Mouse (Mus musculus): ENCODE measurements around the gene Olfr314.
A peak's percentile ranks its signal among the peaks of the same experiment; 100 is the strongest.
"Not testable (repeated sequence)": the region's sequence is repeated elsewhere in the genome, so short reads cannot be mapped to it uniquely, and the experiment has no call there.

Olfr314 gene

DNA sequence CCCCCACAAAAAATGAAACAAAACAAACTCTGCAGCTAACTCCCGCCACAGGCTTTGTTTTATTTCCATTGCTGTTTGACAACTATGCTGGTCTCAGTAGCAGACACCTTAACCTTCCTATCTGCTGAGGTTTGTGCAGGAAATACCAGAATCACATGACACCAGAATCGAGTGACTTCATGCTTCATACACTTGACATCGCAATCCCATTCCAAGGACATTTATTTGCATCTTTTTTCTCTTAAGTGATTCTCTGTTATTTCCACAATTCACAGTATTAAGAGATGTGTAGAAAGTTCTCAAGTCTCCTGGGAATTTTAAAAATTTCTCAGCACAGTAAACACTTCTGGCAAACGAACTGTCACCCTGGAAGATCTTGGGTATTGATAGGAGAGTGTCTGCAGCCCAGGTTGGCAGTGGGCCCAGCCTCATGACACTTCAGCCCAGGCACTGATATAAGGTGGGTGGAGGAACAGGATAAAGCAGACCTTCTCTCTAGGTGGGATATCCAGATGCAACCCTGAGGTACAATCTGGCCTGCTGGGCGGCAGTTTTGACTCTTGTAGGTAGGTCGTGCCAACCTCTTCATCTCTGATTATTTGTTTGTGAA, at the start of gene Olfr314:
Gene Olfr314, plus strand, starts transcription at position 473 of the 610 bp plus-strand sequence.
- DNase-seq (ENCODE audit: low spot score): no peak

DNA sequence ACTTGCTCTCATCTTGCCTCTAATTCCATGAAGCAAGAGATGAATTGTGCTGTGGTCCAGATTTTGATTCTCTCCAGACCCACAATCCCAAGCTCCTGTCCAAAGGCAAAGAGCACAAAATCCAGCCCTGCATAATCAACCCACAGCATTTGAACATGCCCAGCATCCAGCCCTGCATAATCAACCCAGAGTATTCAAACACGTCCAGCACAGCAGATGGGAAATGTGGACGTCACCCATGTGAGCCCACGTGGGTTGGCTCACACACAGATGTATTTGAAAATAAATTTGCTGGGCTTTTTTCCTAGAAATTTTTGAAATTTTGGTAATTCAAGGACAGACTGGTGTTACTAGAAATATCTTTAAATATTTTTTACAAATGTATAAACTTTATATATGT, 49.4 kb upstream of the Olfr314 start:
- DNase-seq (ENCODE audit: low spot score): no peak

DNA sequence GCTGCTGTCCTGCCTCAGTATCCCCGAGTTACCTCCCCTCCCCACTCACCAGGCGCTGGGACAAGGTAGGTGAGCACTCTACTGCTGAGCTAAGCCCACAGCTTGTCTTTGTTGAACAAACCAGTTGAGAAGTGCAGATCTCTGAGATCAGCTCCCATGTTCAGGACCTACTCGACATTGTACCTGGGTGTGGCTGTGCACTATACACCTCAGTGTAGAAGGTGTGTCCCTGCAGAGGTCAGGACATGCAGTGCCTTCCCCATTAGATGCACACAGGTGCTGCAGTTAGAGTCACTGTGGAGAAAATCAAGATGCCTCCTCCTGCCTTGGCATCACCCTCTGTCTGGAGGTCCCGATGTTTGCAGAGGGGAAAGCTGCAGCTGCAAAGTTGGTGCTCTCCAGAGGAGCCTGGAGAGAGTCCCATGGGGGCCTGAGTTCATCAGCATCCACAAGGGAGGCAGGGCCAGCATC, 43.9 kb upstream of the Olfr314 start, which contains the start of gene Olfr317:
Gene Olfr317, minus strand, starts transcription at position 421 of the 471 bp plus-strand sequence.
- DNase-seq (ENCODE audit: low spot score): no peak

DNA sequence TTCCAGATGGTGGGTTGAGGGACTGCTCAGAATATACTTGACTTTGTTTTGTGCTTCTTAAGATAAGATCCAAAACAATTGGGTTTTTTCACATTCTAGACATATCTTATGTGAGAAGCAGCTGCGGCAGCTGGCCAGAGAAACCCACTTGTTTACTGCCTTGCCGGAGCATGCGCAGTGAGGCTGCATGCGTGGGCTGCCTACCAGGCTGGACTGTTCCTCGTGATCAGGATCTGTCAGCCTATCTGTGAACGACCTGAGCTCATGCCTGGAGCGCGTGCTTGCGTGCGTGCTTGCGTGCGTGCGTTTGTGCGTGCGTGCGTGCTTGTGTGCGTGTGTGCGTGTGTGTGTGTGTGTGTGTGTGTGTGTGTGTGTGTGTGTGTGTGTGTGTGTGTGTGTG, 31.7 kb upstream of the Olfr314 start:
- not testable (repeated sequence) for DNase-seq (ENCODE audit: low spot score)

DNA sequence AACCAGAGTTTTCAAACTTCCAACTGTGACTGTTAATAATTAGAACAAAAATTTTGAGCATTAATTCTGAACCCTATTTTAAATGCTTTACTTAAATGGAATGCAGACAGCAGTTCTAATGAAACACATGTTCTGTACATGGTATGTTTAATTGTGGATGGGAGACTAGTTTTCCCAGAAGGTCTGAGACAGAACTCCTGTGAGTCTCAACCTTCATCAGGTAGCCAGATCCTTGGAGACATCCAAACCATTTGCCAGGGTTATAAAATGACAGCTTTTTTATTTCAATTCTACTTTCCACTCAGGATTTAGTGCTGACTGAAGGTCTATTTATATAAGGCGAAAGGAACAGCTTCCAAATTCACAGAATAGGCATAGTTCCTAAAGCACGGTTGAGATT, 30.3 kb upstream of the Olfr314 start, which contains the start of gene Olfr316:
Gene Olfr316, plus strand, starts transcription at position 301 of the 400 bp plus-strand sequence.
- no peak for DNase-seq (ENCODE audit: low spot score)

DNA sequence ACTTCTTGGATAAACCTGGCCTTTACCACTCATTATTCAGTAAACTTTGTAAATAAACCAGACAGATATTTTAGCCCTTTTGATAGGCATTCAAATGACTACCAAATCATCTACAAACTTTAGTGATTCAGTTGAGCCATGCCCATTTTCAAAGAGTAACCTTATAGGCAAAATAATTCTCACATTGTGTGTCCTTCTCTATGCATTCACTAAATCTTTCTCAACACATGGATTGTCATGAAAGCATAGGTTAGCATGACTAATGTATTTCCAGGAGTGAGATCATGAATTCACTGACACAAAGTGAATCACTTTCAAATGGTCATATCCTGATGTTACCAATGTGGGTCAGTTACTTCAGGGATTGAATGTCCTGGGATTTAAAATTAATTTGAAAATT, 9.9 kb upstream of the Olfr314 start, which contains the start of gene Olfr315:
Gene Olfr315, plus strand, starts transcription at position 301 of the 400 bp plus-strand sequence.
- DNase-seq (ENCODE audit: low spot score): no peak

DNA sequence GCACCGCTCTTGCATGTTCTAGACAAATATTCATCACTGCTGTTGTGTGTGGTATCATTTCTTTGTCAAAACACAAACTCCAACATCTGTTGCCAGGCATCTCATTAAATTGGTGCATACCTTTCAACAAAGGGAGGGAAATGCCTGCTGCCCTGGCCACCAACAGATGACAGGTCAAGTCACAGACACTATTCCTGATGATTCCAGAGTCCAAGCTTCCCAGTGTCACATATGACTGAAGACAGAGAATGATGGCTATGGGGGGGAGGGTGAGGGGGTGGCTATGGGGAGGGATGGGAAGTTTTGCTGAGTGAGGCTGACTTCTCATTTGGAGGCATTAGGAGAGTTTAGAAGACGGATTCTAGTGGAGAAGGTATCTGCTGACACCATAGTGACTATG, 1.4 kb downstream of the Olfr314 start:
- DNase-seq (ENCODE audit: low spot score): no peak

DNA sequence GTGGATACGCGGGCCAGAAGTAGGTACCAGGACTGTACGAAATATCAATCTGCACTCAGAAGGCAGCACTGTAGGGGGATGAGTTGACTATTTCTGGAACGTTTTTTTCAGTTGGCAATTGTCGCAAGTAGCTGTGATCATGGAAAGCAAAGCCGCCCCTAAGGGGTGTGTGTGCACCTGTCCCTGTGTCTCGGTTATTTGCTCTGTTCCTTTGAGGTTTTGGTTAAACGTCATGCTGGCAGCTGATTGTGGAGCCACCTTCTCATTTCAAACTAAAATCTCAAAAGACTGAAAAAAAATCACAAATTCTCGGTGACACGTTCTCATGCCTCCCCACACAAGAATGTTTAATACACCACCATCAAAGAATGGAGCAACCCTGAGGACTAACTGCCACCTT, 4.9 kb downstream of the Olfr314 start:
- DNase-seq (ENCODE audit: low spot score): no peak

DNA sequence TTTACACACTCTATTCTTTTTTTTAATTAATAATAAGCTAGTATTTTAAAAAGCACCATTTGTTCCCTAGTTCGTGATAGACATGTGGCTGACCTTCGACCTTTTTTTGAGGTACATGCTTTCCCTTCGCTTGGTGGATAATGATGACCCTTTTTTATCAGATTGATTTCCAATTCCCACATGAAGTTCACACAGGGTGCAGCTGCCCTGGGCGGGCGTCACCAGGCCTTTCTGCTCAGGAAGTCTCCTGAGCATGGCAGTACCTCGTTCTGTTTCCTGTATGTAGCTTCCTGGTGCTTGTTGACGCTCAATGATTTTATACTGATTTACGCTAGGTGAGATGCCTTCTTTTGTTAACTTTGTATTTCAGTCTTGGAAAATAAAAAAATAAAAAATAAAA, 5.6 kb downstream of the Olfr314 start:
- DNase-seq (ENCODE audit: low spot score): no peak

DNA sequence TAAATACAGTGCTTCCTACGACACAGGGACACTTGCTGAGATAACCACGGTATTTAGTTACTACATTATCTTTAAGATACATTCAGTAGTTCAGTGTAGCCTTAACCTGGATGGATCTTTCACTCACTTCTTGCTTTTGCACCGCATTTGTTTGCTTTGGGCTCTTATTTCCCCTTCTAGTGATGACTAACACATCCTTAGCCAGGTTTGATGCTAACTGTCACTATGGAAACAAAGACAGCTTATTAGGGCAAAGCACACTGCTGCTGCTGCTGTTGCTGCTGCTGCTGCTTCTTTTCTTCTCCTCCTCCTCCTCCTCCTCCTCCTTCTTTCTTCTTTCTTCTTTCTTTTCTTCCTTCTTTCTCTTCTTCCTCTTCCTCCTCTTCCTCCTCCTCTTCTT, 6.8 kb downstream of the Olfr314 start:
- no peak for DNase-seq (ENCODE audit: low spot score)

DNA sequence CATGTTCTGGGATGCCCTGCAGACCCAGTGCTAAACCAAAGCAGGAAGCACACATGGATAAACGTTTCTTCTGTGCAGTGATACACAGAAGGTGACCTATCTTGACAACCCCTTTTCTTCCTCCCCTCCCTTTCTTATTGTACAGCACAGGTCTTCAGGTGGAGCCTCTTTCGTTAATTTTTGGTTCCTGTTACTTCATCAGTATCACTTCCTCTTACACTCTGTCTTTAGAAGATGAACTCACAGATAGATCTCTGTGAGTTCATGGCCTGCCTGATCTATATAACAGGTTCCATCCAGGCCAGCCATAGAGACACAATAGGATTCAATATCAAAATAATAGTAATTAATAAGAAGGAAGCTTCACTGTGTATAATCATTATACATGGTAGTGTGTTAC, 7.3 kb downstream of the Olfr314 start:
- DNase-seq (ENCODE audit: low spot score): no peak

DNA sequence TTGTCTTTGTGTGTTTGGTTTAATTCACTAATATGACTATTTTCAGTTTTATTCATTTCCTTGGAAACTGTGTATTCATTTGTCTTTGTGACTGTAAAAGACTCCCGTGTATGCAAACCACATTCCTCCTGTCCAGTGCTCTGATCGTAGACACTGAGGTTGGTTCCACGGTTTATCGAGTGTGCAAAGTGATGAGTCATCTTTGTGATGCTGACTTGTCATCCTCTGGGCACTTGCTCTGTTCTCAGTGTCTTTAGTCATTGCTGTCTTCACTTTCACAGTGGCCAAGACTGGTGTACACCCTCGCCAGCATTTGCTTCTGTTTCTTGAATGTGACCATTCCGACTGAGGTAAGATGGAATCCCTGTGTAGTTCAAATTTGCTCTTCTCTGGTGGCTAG, 7.9 kb downstream of the Olfr314 start:
- no peak for DNase-seq (ENCODE audit: low spot score)

DNA sequence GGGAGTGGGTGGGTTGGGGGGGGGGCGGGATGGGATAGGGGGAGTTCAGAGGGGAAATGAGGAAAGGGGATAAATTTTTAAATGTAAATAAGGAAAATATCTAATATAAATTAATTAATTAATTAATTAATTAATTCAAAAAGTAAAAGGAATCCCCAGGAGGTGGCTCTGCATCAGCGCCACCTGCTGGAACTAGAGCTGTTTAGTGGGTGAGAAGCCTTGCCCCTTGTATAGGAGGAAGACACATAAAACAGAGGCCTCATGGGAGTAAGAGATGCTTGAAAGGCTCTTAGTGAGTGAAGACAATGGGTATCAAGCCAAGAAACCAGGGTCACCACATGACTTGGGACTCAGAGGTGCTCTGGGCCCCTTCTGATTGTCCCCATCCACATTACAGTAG, 13.1 kb downstream of the Olfr314 start:
- DNase-seq (ENCODE audit: low spot score): no peak

DNA sequence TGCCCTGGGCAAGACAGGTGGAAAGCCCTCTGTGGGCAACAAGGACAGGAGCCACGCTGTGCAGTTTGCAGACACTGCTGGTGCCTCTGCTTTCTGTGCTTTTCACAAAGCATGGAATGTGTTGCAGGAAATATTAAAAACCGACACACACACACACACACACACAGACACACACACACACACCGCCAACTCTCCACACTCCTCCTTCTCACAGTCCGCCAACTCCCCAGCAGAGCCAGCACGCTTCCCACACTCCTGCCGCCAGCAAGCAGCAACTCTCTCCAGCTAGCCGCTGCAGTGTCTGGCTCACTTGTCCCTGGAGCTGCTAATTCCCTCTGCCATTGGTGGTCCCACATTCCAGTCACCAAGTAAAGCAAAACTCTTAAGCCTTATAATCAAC, 14.1 kb downstream of the Olfr314 start:
- DNase-seq (ENCODE audit: low spot score): no peak

DNA sequence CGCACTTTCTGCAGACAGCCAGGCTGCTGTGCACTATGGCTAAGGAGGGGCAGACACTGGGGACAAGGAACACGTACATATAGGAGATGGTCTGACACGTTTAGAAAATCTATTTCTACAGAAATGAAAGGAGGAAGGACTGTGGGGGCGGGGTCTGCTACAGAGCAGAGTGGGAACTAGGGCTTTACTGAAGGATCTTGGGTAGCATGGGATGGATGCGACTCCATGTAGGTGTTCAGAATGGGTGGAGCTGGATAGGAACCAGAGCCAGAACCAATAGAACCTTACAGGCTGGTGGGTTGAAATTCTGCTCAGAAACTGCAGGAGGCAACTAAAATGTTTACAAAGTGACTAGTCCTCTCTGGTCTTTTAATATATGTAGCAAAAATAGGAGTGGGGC, 17.0 kb downstream of the Olfr314 start:
- no peak for DNase-seq (ENCODE audit: low spot score)

DNA sequence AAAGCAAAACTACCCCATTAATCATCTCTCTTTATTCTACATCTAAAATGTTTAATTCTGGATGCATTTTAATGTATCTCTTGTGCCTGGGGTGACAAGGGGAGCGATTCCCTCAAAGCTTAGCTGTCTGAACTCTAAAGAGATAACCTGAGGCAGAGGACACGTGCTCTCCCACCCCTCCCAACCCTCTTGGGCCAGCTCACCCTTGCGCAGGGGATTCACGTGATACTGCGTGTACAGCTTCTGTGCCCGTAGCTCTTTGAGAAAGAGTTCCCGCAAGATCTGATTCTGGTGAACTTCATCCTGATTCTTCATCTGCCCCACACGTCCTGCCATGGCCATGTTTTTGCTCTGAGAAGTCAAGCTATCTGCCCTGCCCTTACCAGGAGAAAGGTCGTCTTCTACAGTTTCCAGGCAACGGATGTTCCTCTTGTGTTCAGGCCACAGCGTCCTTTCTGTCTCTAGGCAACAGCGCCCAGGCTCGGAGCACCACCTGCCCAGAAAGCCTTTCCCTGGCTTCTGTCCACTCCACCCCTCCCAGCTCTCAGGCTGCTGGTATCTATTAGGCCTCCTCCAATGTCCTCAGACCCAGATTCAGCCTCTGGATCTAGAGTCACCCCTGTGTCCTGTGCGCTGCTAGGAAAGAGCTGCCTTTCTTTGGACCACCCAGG, 18.9 kb downstream of the Olfr314 start, which contains the start of gene Fam183b:
Gene Fam183b, minus strand, starts transcription at position 403 of the 671 bp plus-strand sequence.
- peak; percentile 27 for DNase-seq (ENCODE audit: low spot score)

DNA sequence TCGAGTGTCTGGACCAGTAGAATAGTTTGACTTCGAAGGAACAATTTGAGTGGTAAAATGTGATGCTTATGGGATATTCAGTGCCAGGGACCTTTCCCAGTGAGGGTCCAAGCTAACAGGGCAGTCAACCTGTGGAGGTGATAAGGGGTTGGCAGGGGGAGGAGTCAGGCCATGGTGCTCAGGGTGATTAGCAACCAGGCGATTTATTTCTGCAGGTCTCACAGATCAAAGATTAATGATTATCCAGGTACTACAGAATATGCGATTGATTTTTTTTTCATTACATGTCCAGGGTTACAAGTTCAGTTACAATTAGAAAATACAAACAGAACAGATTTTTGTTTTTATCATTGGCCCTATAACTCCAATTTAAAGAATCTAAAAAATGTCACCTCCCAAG, 21.1 kb downstream of the Olfr314 start:
- no peak for DNase-seq (ENCODE audit: low spot score)

DNA sequence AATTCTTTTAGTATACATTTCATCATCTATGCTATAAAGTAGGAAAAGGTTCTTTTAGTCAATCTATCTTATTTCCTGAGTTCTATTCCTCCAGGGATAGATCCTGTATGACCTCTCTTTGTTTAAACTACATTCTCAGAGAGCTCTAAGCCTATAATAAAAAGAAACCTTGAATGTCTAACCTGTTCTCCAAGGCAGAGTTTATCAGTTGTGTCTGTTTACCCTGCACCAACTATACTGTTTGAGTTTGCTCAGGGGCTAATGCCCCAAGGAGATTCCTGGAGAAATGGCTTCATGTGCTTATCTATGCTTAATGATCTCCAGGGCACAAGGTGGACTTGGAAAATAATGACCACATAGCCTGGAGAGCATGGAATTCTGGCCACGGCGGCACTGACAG, 21.6 kb downstream of the Olfr314 start:
- DNase-seq (ENCODE audit: low spot score): peak; percentile 45

DNA sequence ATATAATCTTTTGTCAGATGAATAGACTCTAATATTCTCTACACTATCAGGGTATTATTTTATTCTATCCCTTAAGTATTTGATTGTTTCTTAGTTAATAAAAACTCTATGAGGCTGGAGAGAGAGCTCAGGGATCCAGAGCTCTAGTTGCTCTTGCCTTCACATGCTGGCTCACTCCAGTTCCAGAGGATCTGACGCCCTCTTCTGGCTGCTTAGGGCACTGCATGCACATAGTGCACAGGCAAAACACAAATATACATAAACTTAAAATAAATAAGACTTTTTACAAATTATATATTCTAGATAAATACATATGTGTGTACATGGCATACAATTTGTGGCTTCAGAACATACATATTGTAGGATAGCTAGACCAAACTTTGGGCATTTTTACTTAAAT, 29.2 kb downstream of the Olfr314 start:
- no peak for DNase-seq (ENCODE audit: low spot score)

DNA sequence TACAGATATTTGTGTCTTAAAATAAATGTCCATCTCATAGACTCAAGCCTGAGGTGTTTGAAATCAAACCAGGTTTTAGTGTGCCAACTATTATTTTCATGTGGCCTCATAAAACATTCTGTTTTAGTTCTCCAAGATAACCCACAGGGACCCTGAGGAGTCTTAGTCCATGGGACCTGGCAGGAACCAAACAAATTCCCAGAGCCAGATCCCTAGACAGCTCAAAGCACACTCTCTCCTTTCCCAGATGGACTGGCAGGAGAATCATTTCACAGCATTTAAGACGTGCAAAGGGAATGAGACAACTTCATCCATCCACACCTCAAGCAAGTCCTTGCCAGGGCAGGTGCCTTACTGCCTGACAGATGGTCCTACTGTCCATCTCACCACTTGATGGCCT, 31.9 kb downstream of the Olfr314 start, which contains the start of gene Olfr313:
Gene Olfr313, plus strand, starts transcription at position 301 of the 400 bp plus-strand sequence.
- not testable (repeated sequence) for DNase-seq (ENCODE audit: low spot score)

DNA sequence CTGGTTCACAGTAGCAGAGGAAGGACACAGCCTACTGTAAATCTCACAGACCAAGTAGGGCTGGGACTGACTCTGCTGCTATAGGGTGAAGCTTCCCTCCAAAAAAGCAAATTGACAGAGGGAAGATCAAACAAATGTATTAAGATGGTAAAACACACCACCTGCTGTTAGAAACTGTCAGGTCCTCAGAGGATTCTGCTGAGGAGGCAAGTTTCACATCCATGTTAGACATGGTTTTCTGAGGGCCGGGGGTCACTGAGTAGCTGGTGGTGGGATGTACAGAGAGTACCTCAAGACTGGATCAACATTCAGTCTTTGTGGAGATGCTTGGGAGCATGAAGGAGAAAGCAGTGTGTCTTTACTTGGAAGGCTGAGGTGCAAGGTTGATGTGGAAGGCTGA, 32.9 kb downstream of the Olfr314 start:
- no peak for DNase-seq (ENCODE audit: low spot score)

DNA sequence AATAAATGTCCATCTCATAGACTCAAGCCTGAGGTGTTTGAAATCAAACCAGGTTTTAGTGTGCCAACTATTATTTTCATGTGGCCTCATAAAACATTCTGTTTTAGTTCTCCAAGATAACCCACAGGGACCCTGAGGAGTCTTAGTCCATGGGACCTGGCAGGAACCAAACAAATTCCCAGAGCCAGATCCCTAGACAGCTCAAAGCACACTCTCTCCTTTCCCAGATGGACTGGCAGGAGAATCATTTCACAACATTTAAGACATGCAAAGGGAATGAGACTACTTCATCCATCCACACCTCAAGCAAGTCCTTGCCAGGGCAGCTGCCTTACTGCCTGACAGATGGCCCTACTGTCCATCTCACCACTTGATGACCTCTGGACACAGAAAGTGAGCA, 46.2 kb downstream of the Olfr314 start, which contains the start of gene Olfr312:
Gene Olfr312, plus strand, starts transcription at position 301 of the 400 bp plus-strand sequence.
- DNase-seq (ENCODE audit: low spot score): not testable (repeated sequence)

DNA sequence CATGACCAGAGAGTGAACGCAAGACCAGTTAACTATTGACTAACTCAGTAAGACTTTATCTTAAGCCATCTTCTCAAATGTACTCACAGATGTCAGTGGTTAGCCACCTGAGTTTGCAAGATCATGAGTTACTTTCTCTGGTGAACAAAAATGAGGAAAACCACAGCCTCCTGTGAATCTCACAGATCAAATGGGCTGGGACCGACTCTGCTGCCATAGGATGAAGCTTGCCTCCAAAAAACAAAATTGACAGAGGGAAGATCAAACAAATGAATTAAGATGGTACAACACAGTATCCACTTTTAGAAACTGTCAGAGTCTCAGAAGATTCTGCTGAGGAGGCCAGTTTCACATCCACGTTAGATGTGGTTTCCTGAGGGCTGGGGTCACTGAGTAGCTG, 47.0 kb downstream of the Olfr314 start:
- DNase-seq (ENCODE audit: low spot score): no peak

Measured in yolk sac, embryonic 10.5 days (tissue).